Mouse (Mus musculus) hindbrain, embryonic 13.5 days (tissue): ENCODE results near the gene Sgpp2. TPM values are rescaled to one million over a fixed set of nuclear protein-coding genes. Genes with fewer than 3 reads are reported as not detected.

ENCODE experiments used
- ATAC-seq: fragments of 200-750 bp; cut with Nextera tagmentation; 2 replicates; pipeline ENCODE4 v1.8.0; 2017; ENCODE audit warnings: moderate TSS enrichment; ENCODE audit not compliant: low FRiP score
- H3K27ac ChIP-seq: fragments of 300-500 bp; sonication (generic); 2 replicates; pipeline ENCODE4 v1.5.1; 2015; ENCODE audit warnings: inconsistent platforms, mild to moderate bottlenecking, moderate library complexity
- H3K27me3 ChIP-seq: fragments of 300-500 bp; sonication (generic); 2 replicates; pipeline ENCODE4 v1.6.1; 2015; ENCODE audit warnings: mild to moderate bottlenecking, inconsistent platforms
- H3K36me3 ChIP-seq: fragments of 300-500 bp; sonication (generic); 2 replicates; pipeline ENCODE4 v1.6.1; 2015; ENCODE audit warnings: mild to moderate bottlenecking, inconsistent platforms
- H3K4me1 ChIP-seq: fragments of 300-500 bp; sonication (generic); replicated peaks from 2 replicates; pipeline ENCODE4 v1.6.1; 2015; ENCODE audit warnings: inconsistent platforms
- H3K4me2 ChIP-seq: fragments of 300-500 bp; sonication (generic); 2 replicates; pipeline ENCODE4 v1.6.1; 2015; ENCODE audit warnings: inconsistent platforms, mild to moderate bottlenecking, moderate library complexity
- H3K4me3 ChIP-seq: fragments of 300-500 bp; sonication (generic); 2 replicates; pipeline ENCODE4 v1.5.1; 2015; ENCODE audit warnings: mild to moderate bottlenecking, inconsistent platforms
- H3K9ac ChIP-seq: fragments of 300-500 bp; sonication (generic); 2 replicates; pipeline ENCODE4 v1.6.1; 2015; ENCODE audit warnings: mild to moderate bottlenecking, inconsistent platforms
- H3K9me3 ChIP-seq: fragments of 300-500 bp; sonication (generic); 2 replicates; pipeline ENCODE4 v1.6.1; 2016; ENCODE audit warnings: inconsistent platforms
- WGBS: fragments of 180-500 bp; shearing (Covaris S2); methylation state at CpG from one replicate; pipeline ENCODE4 v1.1.7; 2015; 5-methylcytosine and 5-hydroxymethylcytosine counted together
- polyA plus RNA-seq: library from polyadenylated mRNA; unstranded; fragments of >200 nt; fragmentation: Nextera tagmentation; extraction: Ambion mirVana; gene quantifications from 2 replicates; pipeline ENCODE4 v1.2.1, GENCODE M21; 2015

Gene Sgpp2
- polyA plus RNA-seq, 1 experiment from 2014 or later, result 1.2 TPM

- Histone ChIP-seq H3K4me1 (no peaks in the 10 kb centered on the region), H3K9ac (no peak overlapping the region), H3K36me3 (no peaks in the 10 kb centered on the region), H3K27me3 (0 out of 2 replicates have a peak, but pooled peaks cover 4% of the 10 kb centered on the region), H3K27ac (no peak overlapping the region), H3K9me3 (no peaks in the 10 kb centered on the region), H3K4me2 (no peak overlapping the region), H3K4me3 (no peak overlapping the region)
- ATAC-seq, result no peak
- 89% methylated on average over 13 of the region's 13 CpGs for WGBS
Measured at GRCm38 (mm10) chr1:78318089-78318760, 8.1 kb downstream of the Sgpp2 start.

DNA sequence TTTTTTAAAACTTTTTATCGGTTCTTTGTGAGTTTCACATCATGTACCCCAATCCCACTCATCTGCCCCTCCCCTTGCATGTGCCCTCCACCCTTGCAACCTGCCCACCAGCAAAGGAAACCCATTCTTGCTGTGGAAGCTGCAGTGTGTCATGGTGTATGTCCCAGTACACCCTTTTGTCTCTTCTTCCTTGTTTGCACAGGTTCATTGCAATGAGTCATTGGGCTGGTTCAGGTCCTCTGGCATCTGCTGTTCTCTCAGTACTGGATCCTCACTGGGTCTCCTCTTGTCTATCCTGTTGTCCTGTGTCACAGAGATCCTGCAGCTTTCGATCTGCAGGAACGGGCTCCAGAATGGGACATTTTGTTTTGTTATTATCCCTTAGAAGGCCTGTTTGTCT lies 10.1 kb downstream of the Sgpp2 start:
- Histone ChIP-seq H3K4me1 (no peaks in the 10 kb centered on the region), H3K9me3 (no peaks in the 10 kb centered on the region), H3K36me3 (no peaks in the 10 kb centered on the region), H3K27ac (no peak overlapping the region), H3K9ac (no peak overlapping the region), H3K27me3 (no peaks in the 10 kb centered on the region), H3K4me3 (no peak overlapping the region), H3K4me2 (no peak overlapping the region)
- WGBS, result 87% methylated on average over 3 of the region's 3 CpGs
- no peak for ATAC-seq

- Histone ChIP-seq H3K27ac (no peak overlapping the region), H3K9me3 (no peaks in the 10 kb centered on the region), H3K36me3 (no peaks in the 10 kb centered on the region), H3K4me1 (no peaks in the 10 kb centered on the region), H3K27me3 (no peaks in the 10 kb centered on the region), H3K4me3 (no peak overlapping the region), H3K9ac (no peak overlapping the region), H3K4me2 (no peak overlapping the region)
- 41% methylated on average over 7 of the region's 7 CpGs for WGBS
- ATAC-seq, result no peak
Measured at GRCm38 (mm10) chr1:78322098-78322778, 12.1 kb downstream of the Sgpp2 start.

- no peak for ATAC-seq
- Histone ChIP-seq H3K9me3 (no peaks in the 10 kb centered on the region), H3K27me3 (no peaks in the 10 kb centered on the region), H3K27ac (no peak overlapping the region), H3K4me3 (no peak overlapping the region), H3K36me3 (no peaks in the 10 kb centered on the region), H3K4me1 (no peaks in the 10 kb centered on the region), H3K9ac (no peak overlapping the region), H3K4me2 (no peak overlapping the region)
- 75% methylated on average over 8 of the region's 8 CpGs for WGBS
Measured at GRCm38 (mm10) chr1:78322844-78323243, 12.7 kb downstream of the Sgpp2 start.

- Histone ChIP-seq H3K9me3 (no peaks in the 10 kb centered on the region), H3K27me3 (no peaks in the 10 kb centered on the region), H3K4me3 (no peak overlapping the region), H3K36me3 (no peaks in the 10 kb centered on the region), H3K4me2 (no peak overlapping the region), H3K27ac (no peak overlapping the region), H3K4me1 (no peaks in the 10 kb centered on the region), H3K9ac (no peak overlapping the region)
- ATAC-seq, result no peak
- WGBS, result 83% methylated on average over 6 of the region's 6 CpGs
Measured at GRCm38 (mm10) chr1:78324044-78324443, 13.9 kb downstream of the Sgpp2 start.

- 80% methylated on average over 6 of the region's 6 CpGs for WGBS
- no peak for ATAC-seq
Measured at GRCm38 (mm10) chr1:78325851-78326250, 15.7 kb downstream of the Sgpp2 start.

DNA sequence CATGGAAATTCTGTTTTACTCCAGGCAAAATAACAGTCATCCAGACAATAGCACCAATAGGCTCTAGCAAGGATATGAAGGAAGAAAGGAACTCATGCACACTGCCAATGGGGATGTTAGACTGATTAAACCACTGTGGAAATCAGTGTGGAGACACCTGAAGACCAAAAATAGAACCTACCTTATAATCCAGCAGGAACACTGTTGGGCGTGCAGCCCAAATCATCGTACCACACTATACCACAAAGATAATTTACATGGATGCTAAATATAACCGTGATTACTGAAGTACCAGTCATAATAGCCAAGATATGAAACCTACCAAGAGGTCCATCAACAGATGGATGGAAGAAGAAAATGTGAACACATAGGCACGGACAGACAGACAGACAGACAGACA lies 18.5 kb downstream of the Sgpp2 start:
- no peak overlapping the region for H3K4me3 ChIP-seq
- WGBS, result 92% methylated on average over 4 of the region's 4 CpGs
- no peaks in the 10 kb centered on the region for H3K4me1 ChIP-seq
- H3K9ac ChIP-seq, result no peak overlapping the region
- H3K36me3 ChIP-seq, result no peaks in the 10 kb centered on the region
- no peak overlapping the region for H3K4me2 ChIP-seq
- ATAC-seq, result no peak
- no peaks in the 10 kb centered on the region for H3K9me3 ChIP-seq
- no peaks in the 10 kb centered on the region for H3K27me3 ChIP-seq
- no peak overlapping the region for H3K27ac ChIP-seq

More at GRCm38 (mm10) chr1:78325851-78326250, 15.7 kb downstream of the Sgpp2 start:
- Histone ChIP-seq H3K27me3 (no peaks in the 10 kb centered on the region), H3K4me1 (no peaks in the 10 kb centered on the region), H3K9me3 (no peaks in the 10 kb centered on the region), H3K9ac (no peak overlapping the region), H3K4me3 (no peak overlapping the region), H3K27ac (no peak overlapping the region), H3K36me3 (no peaks in the 10 kb centered on the region), H3K4me2 (no peak overlapping the region)

- H3K9me3 ChIP-seq, result no peaks in the 10 kb centered on the region
- H3K4me2 ChIP-seq, result no peak overlapping the region
- no peak for ATAC-seq
- no peaks in the 10 kb centered on the region for H3K4me1 ChIP-seq
- no peaks in the 10 kb centered on the region for H3K36me3 ChIP-seq
- WGBS, result 81% methylated on average over 1 of the region's 1 CpGs
- no peak overlapping the region for H3K4me3 ChIP-seq
- H3K9ac ChIP-seq, result no peak overlapping the region
- no peak overlapping the region for H3K27ac ChIP-seq
- H3K27me3 ChIP-seq, result 0 out of 2 replicates have a peak, but pooled peaks cover 3% of the 10 kb centered on the region
Measured at GRCm38 (mm10) chr1:78329861-78330260, 19.7 kb downstream of the Sgpp2 start.

DNA sequence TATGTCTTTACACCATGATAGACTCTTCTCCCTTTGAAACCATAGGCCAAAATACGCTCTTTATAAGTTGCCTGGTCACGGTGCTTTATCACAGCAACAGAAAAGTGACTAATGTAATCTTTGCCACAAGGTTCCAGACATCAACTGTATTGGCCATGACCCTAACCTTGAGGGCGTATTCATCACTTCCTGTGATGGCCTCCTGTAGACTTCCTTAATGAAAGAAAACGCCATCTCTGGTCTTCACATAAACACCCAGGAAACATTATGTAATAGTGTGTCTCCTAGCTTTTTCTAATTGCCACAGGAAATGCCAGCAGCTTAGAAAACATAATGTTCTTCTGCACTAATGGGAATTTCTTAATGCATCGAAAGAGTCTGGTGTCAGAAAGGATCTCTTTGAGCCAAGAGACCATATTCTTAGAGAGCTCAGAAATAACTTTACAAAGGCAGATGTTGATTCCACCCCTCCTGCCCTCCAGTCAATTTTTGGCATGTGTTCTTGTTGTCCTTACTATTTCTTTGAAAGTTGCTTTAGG lies 20.5 kb downstream of the Sgpp2 start:
- ATAC-seq, result no peak
- no peak overlapping the region for H3K9ac ChIP-seq

GRCm38 (mm10) chr1:78337726-78338125 lies 27.6 kb downstream of the Sgpp2 start:
- Histone ChIP-seq H3K4me3 (no peak overlapping the region), H3K4me1 (peaks cover 9% of the 10 kb centered on the region; the same call in 1 of the 2 replicates), H3K27ac (no peak overlapping the region), H3K9ac (no peak overlapping the region), H3K36me3 (no peaks in the 10 kb centered on the region), H3K4me2 (no peak overlapping the region), H3K9me3 (no peaks in the 10 kb centered on the region), H3K27me3 (0 out of 2 replicates have a peak, but pooled peaks cover 3% of the 10 kb centered on the region)
- no peak for ATAC-seq
- WGBS, result 84% methylated on average over 7 of the region's 7 CpGs

More for the DNA sequence above, 20.5 kb downstream of the Sgpp2 start:
- H3K9me3 ChIP-seq, result no peaks in the 10 kb centered on the region
- WGBS, result 86% methylated on average over 5 of the region's 5 CpGs
- H3K36me3 ChIP-seq, result no peaks in the 10 kb centered on the region
- no peak overlapping the region for H3K4me2 ChIP-seq
- no peak overlapping the region for H3K27ac ChIP-seq
- H3K4me3 ChIP-seq, result no peak overlapping the region
- H3K27me3 ChIP-seq, result 0 out of 2 replicates have a peak, but pooled peaks cover 3% of the 10 kb centered on the region
- no peaks in the 10 kb centered on the region for H3K4me1 ChIP-seq

DNA sequence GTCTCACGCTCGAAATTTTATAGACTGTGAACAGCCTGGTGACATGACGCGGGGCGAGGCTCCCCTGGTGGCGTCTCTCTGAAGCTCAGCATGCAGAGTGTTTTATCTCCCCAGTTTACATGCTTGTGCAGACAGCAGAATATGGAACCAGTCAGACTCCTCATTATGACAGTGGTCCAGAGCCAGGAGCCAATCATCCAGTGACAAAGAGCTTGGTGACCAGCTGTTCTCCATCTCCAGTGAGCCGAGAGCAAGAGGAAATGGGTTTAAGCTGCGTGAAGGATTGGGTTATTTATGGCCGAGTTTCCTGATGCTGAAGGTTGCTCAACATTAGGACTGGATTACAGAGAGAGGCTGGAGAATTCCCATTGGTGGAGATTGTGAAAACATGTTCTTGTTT lies 28.1 kb downstream of the Sgpp2 start:
- Histone ChIP-seq H3K27me3 (0 out of 2 replicates have a peak, but pooled peaks cover 3% of the 10 kb centered on the region), H3K9me3 (no peaks in the 10 kb centered on the region), H3K4me2 (no peak overlapping the region), H3K27ac (no peak overlapping the region), H3K36me3 (no peaks in the 10 kb centered on the region), H3K4me1 (peaks cover 9% of the 10 kb centered on the region; the same call in 1 of the 2 replicates), H3K9ac (no peak overlapping the region), H3K4me3 (no peak overlapping the region)
- WGBS, result 49% methylated on average over 9 of the region's 9 CpGs
- ATAC-seq, result 0 out of 2 replicates have a peak, but pooled peaks have one; percentile 74

DNA sequence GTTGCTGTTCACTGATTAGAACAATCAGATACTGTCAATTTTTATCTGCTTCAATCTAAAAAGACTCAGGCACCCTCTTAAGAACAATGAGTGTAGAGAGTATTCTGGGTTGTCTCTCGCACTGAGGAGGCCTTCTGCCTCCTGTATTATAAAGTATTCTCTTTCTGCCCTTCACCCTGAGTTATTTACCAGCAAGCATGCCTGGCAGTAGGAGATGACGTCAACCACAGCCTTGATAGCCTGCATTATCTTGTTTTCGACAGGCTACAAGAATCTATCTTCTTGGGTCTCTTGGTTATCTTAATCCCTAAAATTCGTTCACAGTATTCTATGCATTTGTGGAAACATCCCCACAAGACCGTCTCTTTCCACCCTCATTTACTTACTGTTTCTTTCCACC lies 29.8 kb downstream of the Sgpp2 start:
- Histone ChIP-seq H3K4me3 (no peak overlapping the region), H3K9ac (no peak overlapping the region), H3K36me3 (no peaks in the 10 kb centered on the region), H3K4me2 (no peak overlapping the region), H3K9me3 (no peaks in the 10 kb centered on the region), H3K27me3 (no peaks in the 10 kb centered on the region), H3K4me1 (peaks cover 9% of the 10 kb centered on the region; the same call in 1 of the 2 replicates), H3K27ac (no peak overlapping the region)
- ATAC-seq, result no peak
- WGBS, result 74% methylated on average over 5 of the region's 5 CpGs
